Mouse (Mus musculus) embryonic fibroblast, embryonic 13.5 days (primary cell): ENCODE measurements around the gene 1700001J03Rik.
A peak's percentile ranks its signal among the peaks of the same experiment; 100 is the strongest.

Experiments
- CTCF ChIP-seq: IDR thresholded peaks from 2 replicates; pipeline ENCODE4 v1.5.1; 2011; ENCODE audit warnings: mild to moderate bottlenecking, control low read depth, low read length, moderate library complexity, borderline replicate concordance; ENCODE audit not compliant: insufficient read depth
- POLR2A ChIP-seq: IDR thresholded peaks from 2 replicates; pipeline ENCODE4 v1.6.1; 2011; ENCODE audit warnings: low read depth, mild to moderate bottlenecking, control low read depth, low read length, moderate library complexity

DNA sequence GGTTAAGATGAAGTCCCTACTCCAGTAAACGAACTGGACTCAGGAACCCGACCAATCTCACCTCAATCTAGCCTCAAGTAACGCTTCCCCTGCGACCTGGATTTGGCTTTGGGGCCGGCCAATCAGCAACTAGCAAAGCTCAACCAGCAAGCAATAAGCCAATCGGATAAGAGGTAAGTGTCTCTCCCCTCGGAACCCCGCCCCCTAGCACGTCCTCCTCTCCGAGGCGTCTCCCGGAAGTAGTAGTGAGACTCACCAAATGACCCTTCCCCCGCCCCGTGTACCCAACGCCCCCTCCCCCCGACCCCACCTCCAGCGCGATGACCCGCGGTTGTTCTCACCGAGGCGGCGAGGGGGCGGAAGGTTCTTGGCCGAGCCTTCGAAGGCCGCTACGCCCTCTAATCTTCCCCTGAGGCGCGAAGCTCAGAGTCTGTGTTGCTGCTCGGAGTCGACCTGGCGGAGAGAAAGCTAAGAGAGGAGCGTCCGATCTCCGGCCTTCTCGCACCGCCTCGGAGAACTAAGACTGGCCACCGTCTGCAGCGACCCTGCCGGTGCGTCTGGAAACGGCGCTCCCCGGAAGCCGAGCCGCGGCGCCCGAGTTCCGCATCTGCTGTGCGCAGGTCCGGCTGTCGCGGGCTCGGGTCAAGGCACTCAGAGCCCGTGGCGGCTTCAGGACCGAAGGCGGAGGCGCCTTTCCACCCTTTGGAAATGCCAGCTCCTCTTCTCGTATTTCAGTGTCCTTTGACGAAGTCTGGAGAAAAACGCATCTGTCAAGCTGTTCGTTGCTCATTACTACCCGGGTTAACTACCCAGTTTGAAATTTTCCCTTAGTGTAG is 36.0 kb upstream of the 1700001J03Rik start, which contains the start of gene Rnf6:
- TF ChIP-seq CTCF (no peak), POLR2A (peak; percentile 78)
